Mouse (Mus musculus) myocyte (in vitro differentiated cells): ENCODE results near the gene Snx29.

Source experiments
- E2F4 ChIP-seq: IDR thresholded peaks from one replicate; pipeline ENCODE4 v1.6.1; 2011; ENCODE audit warnings: mild to moderate bottlenecking, control low read depth, moderate library complexity; ENCODE audit not compliant: insufficient read depth
- MAX ChIP-seq: IDR thresholded peaks from one replicate; pipeline ENCODE4 v1.6.1; 2011; ENCODE audit warnings: low read depth, mild to moderate bottlenecking, control low read depth
- MYOG ChIP-seq, 3 experiments: IDR thresholded peaks; one replicate each; pipeline ENCODE4 v1.6.1; 2011; ENCODE audit warnings: control low read depth in 2 of 3, low read depth in 2 of 3, mild to moderate bottlenecking in 2 of 3; ENCODE audit not compliant: insufficient read length in 2 of 3, control insufficient read depth in 1 of 3, insufficient read depth in 1 of 3
- POLR2AphosphoS2 ChIP-seq: IDR thresholded peaks from one replicate; pipeline ENCODE4 v1.6.1; 2011; ENCODE audit warnings: low read depth, control low read depth; ENCODE audit not compliant: insufficient read length
- SRF ChIP-seq: IDR thresholded peaks from one replicate; pipeline ENCODE4 v1.6.1; 2011; ENCODE audit warnings: low read depth; ENCODE audit not compliant: control insufficient read depth, insufficient read length
- TCF12 ChIP-seq: IDR thresholded peaks from one replicate; pipeline ENCODE4 v1.6.1; 2011; ENCODE audit warnings: mild to moderate bottlenecking, control low read depth; ENCODE audit not compliant: poor library complexity, insufficient read depth, severe bottlenecking

DNA sequence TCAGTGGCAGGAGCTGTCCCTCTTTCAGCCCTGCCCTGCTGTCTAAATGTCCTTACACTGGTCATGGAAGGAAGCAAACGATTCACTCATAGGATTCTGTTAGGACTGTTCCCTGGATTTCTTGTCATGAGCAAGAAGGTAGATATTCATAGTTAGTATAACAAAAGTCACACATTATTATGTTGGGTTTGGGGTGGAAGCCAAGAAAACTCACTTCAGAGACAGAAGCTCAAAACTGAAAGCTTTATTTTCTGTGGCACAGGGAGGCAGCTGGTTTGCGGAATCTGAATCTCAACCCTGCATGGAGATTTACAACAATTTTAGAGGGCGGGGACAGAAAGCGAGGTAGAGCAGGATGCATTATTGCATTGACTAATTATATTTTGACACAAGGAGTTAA is 86.0 kb downstream of the Snx29 start:
- TF ChIP-seq SRF, result no peak
- no peak for TF ChIP-seq MAX
- no peak for TF ChIP-seq E2F4
- TF ChIP-seq MYOG (IDR thresholded peaks at IDR 0.05; ENCODE audit: control insufficient read depth in 1 of 3, insufficient read depth in 1 of 3, insufficient read length in 2 of 3, low read depth in 2 of 3), result no peak
- no peak for TF ChIP-seq TCF12
- TF ChIP-seq POLR2AphosphoS2, result no peak
